Mouse (Mus musculus) skeletal muscle tissue, adult 2 months (tissue): ENCODE data around the gene Apex1.
"Not testable (repeated sequence)": the region's sequence is repeated elsewhere in the genome, so short reads cannot be mapped to it uniquely, and the experiment has no call there.

Experiments used
- DNase-seq: peaks from one replicate; pipeline ENCODE4 v3.0.0-alpha.2; 2012; ENCODE audit warnings: low read depth, low spot score

Gene Apex1

DNA sequence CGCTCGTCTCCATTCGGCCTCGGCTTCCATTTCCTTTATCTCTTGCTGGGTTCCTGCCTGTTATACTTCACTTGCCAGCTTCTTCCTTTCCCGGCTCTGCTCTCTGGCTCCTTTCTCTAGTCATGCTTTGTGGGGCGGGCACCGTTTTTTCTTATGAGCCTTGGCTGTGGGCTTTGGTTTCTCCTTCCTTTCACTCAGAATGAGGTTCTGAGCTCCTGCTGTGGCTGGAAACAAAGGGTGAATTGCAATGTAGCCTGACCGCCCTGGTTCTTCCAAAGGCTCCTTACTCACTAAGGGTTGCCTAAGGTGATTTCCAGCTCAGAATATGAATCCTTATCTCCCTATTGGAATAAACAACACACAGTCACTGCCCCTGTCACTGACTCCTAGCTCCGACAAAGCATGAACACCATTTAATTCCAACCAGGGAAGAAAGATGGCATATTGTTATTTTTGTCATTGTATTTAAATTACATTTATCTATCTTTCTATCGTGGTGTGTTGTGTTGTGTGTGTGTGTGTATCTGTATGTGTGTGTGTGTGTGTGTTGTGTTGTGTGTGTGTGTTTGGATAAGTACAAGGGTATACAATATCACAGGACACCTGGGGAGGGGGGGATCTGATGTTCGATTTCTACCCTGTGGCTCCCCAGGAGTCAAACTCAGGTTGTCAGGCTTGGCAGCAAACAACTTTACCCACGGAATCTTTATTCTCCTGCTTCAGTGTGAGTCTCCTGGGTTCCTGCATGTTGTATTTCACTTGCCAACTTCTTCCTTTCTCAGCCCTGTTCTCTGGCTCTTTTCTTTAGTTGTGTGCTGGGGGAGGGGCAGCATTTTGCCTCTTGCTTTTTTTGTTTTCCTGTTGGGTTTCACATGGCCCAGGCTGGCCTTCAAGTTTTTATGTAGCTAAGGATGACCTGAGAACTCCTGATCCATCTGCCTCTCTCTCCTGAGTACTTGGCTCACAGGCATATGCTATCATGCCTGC is 45.1 kb downstream of the Apex1 start:
- no peak for DNase-seq

DNA sequence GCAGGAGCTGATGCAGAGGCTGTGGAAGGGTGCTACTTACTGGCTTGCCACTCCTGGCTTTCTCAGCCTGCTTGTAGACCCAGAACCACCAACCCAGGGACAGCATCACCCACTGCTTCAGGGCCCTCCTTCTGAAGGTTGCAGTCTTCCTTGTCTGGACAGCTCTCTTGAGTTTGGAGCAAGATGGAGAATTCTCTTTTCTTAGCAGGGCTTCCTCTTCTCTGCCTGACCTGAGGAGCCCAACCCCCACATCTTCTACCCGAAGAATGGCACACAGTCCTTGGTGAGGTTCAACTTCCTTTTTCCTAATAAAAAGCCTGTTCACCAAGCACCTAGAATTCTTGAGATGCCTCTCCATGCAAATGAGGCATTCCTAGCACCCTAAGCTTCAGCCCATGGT is 46.1 kb downstream of the Apex1 start:
- no peak for DNase-seq

DNA sequence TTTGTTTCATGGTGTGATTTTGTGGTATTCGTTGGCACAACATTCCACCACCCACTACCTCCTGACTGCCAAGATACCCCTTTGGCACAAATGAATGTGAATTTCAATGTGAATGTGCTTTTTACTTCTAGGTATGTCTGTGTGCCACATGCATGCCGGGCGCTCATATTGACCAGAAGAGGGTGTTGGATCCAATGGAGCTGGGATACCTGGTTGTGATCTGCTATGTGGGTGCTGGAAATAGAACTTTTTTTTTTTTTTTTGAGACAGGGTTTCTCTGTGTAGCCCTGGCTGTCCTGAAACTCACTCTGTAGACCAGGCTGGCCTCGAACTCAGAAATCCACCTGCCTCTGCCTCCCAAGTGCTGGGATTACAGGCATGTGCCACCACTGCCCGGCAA is 48.3 kb downstream of the Apex1 start:
- DNase-seq, result not testable (repeated sequence)

DNA sequence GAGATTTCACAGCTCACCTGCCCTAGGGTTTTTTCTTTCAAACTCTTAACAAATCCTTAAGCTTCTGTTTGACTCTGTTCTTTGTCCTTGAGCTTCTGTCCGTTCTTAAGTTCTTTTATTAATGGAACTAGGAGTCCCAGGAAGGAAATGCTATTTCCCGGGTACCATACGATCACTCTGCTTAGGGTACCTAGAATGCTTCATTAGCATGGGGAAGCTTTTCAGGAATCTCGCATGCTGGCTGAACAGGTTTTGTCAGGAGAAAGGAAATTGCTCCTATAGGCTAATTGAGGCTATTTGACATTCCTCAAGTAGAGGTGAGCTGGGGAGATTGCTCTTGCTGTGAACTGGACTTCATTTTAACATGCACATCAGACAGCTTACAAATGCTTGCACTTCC is 48.9 kb downstream of the Apex1 start:
- no peak for DNase-seq

DNA sequence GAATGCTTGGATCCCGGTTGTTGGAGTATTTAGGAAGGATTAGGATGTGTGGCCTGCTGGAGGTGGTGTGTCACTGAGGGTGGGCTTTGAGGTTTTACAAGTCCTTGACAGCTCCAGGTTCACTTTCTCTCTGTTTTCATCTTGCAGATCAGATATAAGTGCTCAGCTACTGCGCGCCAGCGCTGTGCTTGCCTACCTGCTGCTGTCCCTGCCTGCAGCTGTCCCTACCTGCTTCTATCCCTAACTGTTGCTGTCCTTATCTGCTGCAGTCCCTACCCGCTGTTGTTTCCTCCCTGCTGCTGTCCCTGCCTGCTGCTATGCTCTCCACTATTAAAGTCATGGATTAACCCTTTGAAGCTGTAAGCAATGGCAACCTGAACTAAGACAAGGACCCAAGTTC is 50.2 kb downstream of the Apex1 start:
- DNase-seq, result no peak

DNA sequence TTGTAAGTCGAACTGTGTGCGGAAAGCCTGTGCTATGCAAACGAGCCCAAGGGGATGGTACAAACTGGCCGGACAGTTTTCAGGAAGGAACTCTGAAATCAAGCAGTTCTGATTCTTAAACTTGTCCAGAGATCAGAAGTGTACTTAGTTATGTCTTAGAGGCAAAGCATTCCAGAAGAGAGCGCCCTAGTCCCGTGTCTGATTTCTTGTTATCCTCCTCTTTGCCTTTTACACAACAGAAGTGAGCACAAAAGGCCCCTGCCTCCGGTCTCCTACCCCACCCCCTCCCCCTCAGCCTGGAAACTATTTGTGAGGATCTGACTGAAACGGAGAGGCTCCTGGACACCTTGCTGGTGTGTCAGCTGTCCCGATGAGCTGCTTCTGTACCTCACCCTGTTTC is 51.9 kb downstream of the Apex1 start:
- DNase-seq, result no peak
